Comparison of ENCODE assay signal across 10 mouse cellular contexts in genomic region chr3:86002423-86002822, GRCm38 (mm10). TPM values are rescaled to one million over a fixed set of nuclear protein-coding genes. Genes with fewer than 3 reads are reported as not detected.
DNase-seq lines count a peak whose midpoint lies in the region; ATAC-seq and TF ChIP-seq lines count a peak whose summit lies in the region.
"Had no signal": no experiment of that assay in that cellular context is flagged by ENCODE, and none has a peak within 500 bp of the region (broad histone marks: within the 10 kb centered on the region; RNA-seq: fewer than 3 reads in every experiment).

Gene Prss48, minus strand, starts transcription at chr3:86002491.

- H3K9ac ChIP-seq in liver, embryonic 11.5 days (ENCODE audit: low read depth, low read length), result no peak within 1 kb of the TSS
- H3K9ac ChIP-seq in limb, embryonic 11.5 days (ENCODE audit: low read length), result no peak within 1 kb of the TSS

- TF ChIP-seq POLR2A in testis, adult 2 months (IDR thresholded peaks at IDR 0.05; ENCODE audit: control insufficient read depth, low read depth, low read length), result peak; percentile 41; the same call in 1 of the 2 replicates

- H3K36me3 ChIP-seq in liver, embryonic 11.5 days (ENCODE audit: control insufficient read depth, insufficient read depth, low read length), result no peaks in the 10 kb centered on the region
- no peaks in the 10 kb centered on the region for H3K36me3 ChIP-seq in limb, embryonic 11.5 days (ENCODE audit: control insufficient read depth, insufficient read depth, low read length)
- no peaks in the 10 kb centered on the region for H3K36me3 ChIP-seq in testis, adult 2 months (ENCODE audit: control insufficient read depth, insufficient read depth, low read length)

- H3K27ac ChIP-seq in liver, embryonic 11.5 days (ENCODE audit: low read depth, low read length), result no peak within 1 kb of the TSS
- H3K27ac ChIP-seq in limb, embryonic 11.5 days (replicated peaks; ENCODE audit: low read depth, low read length), result no peak within 1 kb of the TSS
- H3K27ac ChIP-seq in testis, adult 2 months (ENCODE audit: control insufficient read depth, insufficient read depth, low read depth, low read length), result peak within 1 kb of the TSS; percentile 30; the same call in 1 of the 2 replicates
- H3K27ac ChIP-seq: macrophage had no signal

- ATAC-seq in liver, embryonic 11.5 days (replicated peaks; ENCODE audit: low FRiP score), result no peak
- no peak for ATAC-seq in limb, embryonic 11.5 days (ENCODE audit: insufficient number of reproducible peaks, low FRiP score, low TSS enrichment, low read depth)
- no peak for ATAC-seq in activated CD4-positive, CD25-positive, alpha-beta regulatory T cell, adult 4 months

- H3K4me3 ChIP-seq in liver, embryonic 11.5 days (ENCODE audit: low read depth, low read length), result no peak within 1 kb of the TSS
- H3K4me3 ChIP-seq in limb, embryonic 11.5 days (ENCODE audit: low read depth, low read length), result no peak within 1 kb of the TSS
- peak within 1 kb of the TSS; percentile 94 for H3K4me3 ChIP-seq in testis, adult 2 months (ENCODE audit: control insufficient read depth, low read depth, low read length)

- H3K4me2 ChIP-seq in liver, embryonic 11.5 days, result no peak within 1 kb of the TSS
- H3K4me2 ChIP-seq in limb, embryonic 11.5 days (ENCODE audit: low read depth, severe bottlenecking), result no peak within 1 kb of the TSS

- TF ChIP-seq CTCF in testis, adult 2 months (IDR thresholded peaks at IDR 0.05; ENCODE audit: control insufficient read depth, insufficient read depth, insufficient replicate concordance, low read depth, low read length), result peak; percentile 98

- no peaks in the 10 kb centered on the region for H3K9me3 ChIP-seq in liver, embryonic 11.5 days (ENCODE audit: control insufficient read depth, low read length)
- H3K9me3 ChIP-seq in limb, embryonic 11.5 days (ENCODE audit: control insufficient read depth, low read length), result no peaks in the 10 kb centered on the region; the same call in 1 of the 2 replicates

- peaks cover 3% of the 10 kb centered on the region for H3K4me1 ChIP-seq in liver, embryonic 11.5 days (replicated peaks; ENCODE audit: control insufficient read depth, insufficient read depth, low read length)
- H3K4me1 ChIP-seq in limb, embryonic 11.5 days (ENCODE audit: control insufficient read depth, insufficient read depth, low read length), result no peaks in the 10 kb centered on the region
- no peaks in the 10 kb centered on the region for H3K4me1 ChIP-seq in testis, adult 2 months (ENCODE audit: control insufficient read depth, insufficient read depth, low read length)

- 77% methylated on average over 17 of the region's 17 CpGs for WGBS in liver, embryonic 11.5 days
- 74% methylated on average over 17 of the region's 17 CpGs for WGBS in limb, embryonic 11.5 days

- DNase-seq in cerebellum, postnatal 10 days, result peak; percentile 16
- no peak for DNase-seq in cerebellum, adult 9-11 months
- DNase-seq in liver, result peak; percentile 57
- no peak for DNase-seq in liver, embryonic 11.5 days (ENCODE audit: low spot score)
- peak; percentile 41 for DNase-seq in limb, embryonic 11.5 days (ENCODE audit: low spot score)
- no peak for DNase-seq in heart, adult 8-10 months (ENCODE audit: low spot score)

- no peaks in the 10 kb centered on the region for H3K27me3 ChIP-seq in liver, embryonic 11.5 days (replicated peaks; ENCODE audit: control insufficient read depth, insufficient read depth, low read length)
- no peaks in the 10 kb centered on the region for H3K27me3 ChIP-seq in limb, embryonic 11.5 days (ENCODE audit: control insufficient read depth, insufficient read depth, low read length)
- H3K27me3 ChIP-seq in testis, adult 2 months (ENCODE audit: control insufficient read depth, insufficient read depth, low read length), result no peaks in the 10 kb centered on the region

RNA-seq across cellular contexts. Expression of gene Prss48, which starts in this region (rescaled TPM):
- polyA plus RNA-seq in liver, embryonic 11.5 days (2014; fragmentation: Nextera tagmentation; extraction: Ambion mirVana), result 0.30 TPM in 1 of 2 replicates, not detected in the other
- polyA plus RNA-seq in limb, embryonic 11.5 days (2014; fragmentation: Nextera tagmentation; extraction: Ambion mirVana), result 0.21 TPM in 1 of 2 replicates, not detected in the other
- 15.5 and 18.7 TPM in 2 replicates for polyA plus RNA-seq in testis, adult 2 months (2012; rRNA removed)
- polyA plus RNA-seq in activated CD4-positive, CD25-positive, alpha-beta regulatory T cell, adult 4 months (2017; shearing (Covaris generic)), result not detected
- total RNA-seq in heart, adult 8-10 months (2022), result not detected
- total RNA-seq: hematopoietic stem cell, adult 5-6 weeks had no signal
- polyA plus RNA-seq: macrophage had no signal

Comparison
In these comparisons a context has a peak if more than half of its experiments do, and no peak if none do; other contexts are left out.
1. RNA of gene Prss48 (polyA plus RNA-seq): 15.5 to 18.7 TPM in testis, adult 2 months; 0.30 TPM in liver, embryonic 11.5 days, 0.21 TPM in limb, embryonic 11.5 days and not detected in activated CD4-positive, CD25-positive, alpha-beta regulatory T cell, adult 4 months; every median in the first group is over 10 times any median in the second.
2. DNase-seq: peak in cerebellum, postnatal 10 days (2 of 2) and liver (single experiment); none in cerebellum, adult 9-11 months (single experiment), liver, embryonic 11.5 days (single experiment) and heart, adult 8-10 months (single experiment).
3. Peak in DNase-seq in limb, embryonic 11.5 days; RNA of the gene not detected or under 1 TPM.